ENCODE assay signal across 1 mouse cellular context in genomic region chr16:96145110-96145800, GRCm38 (mm10).
A peak's percentile ranks its signal among the peaks of the same experiment; 100 is the strongest.
TF ChIP-seq lines count a peak whose summit lies in the region.

TSS of gene Wrb (plus strand) at chr16:96145407.

TF ChIP-seq in MEL, 35 proteins besides CTCF, POLR2A, EP300 and RAD21 (continued from another document):
- TF ChIP-seq CHD2 (IDR thresholded peaks at IDR 0.05; ENCODE audit: low read length) (no peak), BHLHE40 (IDR thresholded peaks at IDR 0.05; ENCODE audit: borderline replicate concordance, low read depth, low read length) (no peak), ETS1 (IDR thresholded peaks at IDR 0.05; ENCODE audit: low read depth, low read length) (no peak; the same call in 1 of the 2 replicates), TCF12 (IDR thresholded peaks at IDR 0.05; ENCODE audit: low read depth, low read length) (peak; percentile 38; the same call in 1 of the 2 replicates)
